Mouse (Mus musculus): ENCODE results near the gene Ybx2.

GRCm38 (mm10) chr11:69939181-69939580, 3.6 kb downstream of the Ybx2 start:
- no peak for TF ChIP-seq POLR2A (IDR thresholded peaks at IDR 0.05; ENCODE audit: borderline replicate concordance, control insufficient read depth, low read depth, low read length)
- no peak for TF ChIP-seq CTCF (IDR thresholded peaks at IDR 0.05; ENCODE audit: control insufficient read depth, insufficient read depth, low read length)
